Mouse (Mus musculus): Measurements from ENCODE around the gene Mrpl28. TPM values are rescaled to one million over a fixed set of nuclear protein-coding genes. Genes with fewer than 3 reads are reported as not detected.
A peak's percentile ranks its signal among the peaks of the same experiment; 100 is the strongest.

Mrpl28 gene
- total RNA-seq (2014; rRNA removed): 64.5 and 67.9 TPM in 2 replicates
- 80.6 and 87.6 TPM in 2 replicates for polyA plus RNA-seq (2012; rRNA removed)

DNA sequence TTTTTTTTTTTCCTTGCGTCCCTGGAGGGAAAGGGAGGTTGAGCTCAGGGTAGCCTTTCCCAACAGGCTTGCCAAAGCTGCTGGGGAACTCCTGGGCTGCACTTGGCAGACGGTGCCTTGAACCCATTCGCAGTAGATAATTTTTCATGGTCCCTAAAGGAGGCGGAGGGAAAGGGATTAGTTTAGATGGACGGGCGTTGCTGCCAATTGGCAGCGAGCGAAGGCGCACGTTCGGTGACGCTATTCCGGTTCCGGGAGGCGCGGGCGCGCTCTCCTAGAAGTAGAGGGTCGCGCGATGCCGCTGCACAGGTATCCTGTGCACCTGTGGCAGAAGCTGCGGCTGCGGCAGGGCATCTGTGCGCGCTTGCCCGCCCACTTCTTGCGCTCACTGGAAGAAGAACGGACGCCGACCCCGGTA lies at the start of gene Mrpl28:
Gene Mrpl28 (plus strand): TSS at position 234 of the 418 bp plus-strand sequence.
- DNase-seq (ENCODE audit: extremely low read depth, low read depth, low spot score): peak; percentile 89
- Histone ChIP-seq H3K4me3 (ENCODE audit: insufficient read depth, low read depth, low read length) (peak within 1 kb of the TSS; percentile 86), H3K27me3 (ENCODE audit: control insufficient read depth, insufficient read depth, low read length) (no peaks in the 10 kb centered on the region), H3K4me1 (ENCODE audit: control insufficient read depth, insufficient read depth, low read length) (peaks cover 8% of the 10 kb centered on the region), H3K36me3 (ENCODE audit: control insufficient read depth, insufficient read depth, low read length) (no peaks in the 10 kb centered on the region), H3K27ac (replicated peaks; ENCODE audit: insufficient read depth, low read depth, low read length) (peak within 1 kb of the TSS; percentile 24), H3K79me2 (ENCODE audit: control insufficient read depth, insufficient read depth, low read length) (peaks cover 5% of the 10 kb centered on the region; the same call in 1 of the 2 replicates), H3K9ac (ENCODE audit: low read depth, low read length) (peak within 1 kb of the TSS; percentile 83)
- no peak for TF ChIP-seq CTCF (IDR thresholded peaks at IDR 0.05; ENCODE audit: low read depth, low read length)
- peak; percentile 90 for TF ChIP-seq POLR2A (IDR thresholded peaks at IDR 0.05; ENCODE audit: extremely low read depth, insufficient read depth, low read length)
- WGBS: under 1% methylated on average over 32 of the region's 32 CpGs

GRCm38 (mm10) chr17:26075246-26075645 lies 48.1 kb upstream of the Mrpl28 start:
- no peaks in the 10 kb centered on the region; the same call in 1 of the 2 replicates for H3K4me1 ChIP-seq (ENCODE audit: control insufficient read depth, insufficient read depth, low read length)
- no peaks in the 10 kb centered on the region for H3K27me3 ChIP-seq (ENCODE audit: control insufficient read depth, insufficient read depth, low read length)
- no peak overlapping the region for H3K4me3 ChIP-seq (ENCODE audit: insufficient read depth, low read depth, low read length)
- H3K27ac ChIP-seq (replicated peaks; ENCODE audit: insufficient read depth, low read depth, low read length): no peak overlapping the region
- H3K9ac ChIP-seq (ENCODE audit: low read depth, low read length): no peak overlapping the region
- 82% methylated on average over 3 of the region's 3 CpGs for WGBS
- TF ChIP-seq POLR2A (IDR thresholded peaks at IDR 0.05; ENCODE audit: extremely low read depth, insufficient read depth, low read length): no peak
- no peak for TF ChIP-seq CTCF (IDR thresholded peaks at IDR 0.05; ENCODE audit: low read depth, low read length)
- no peaks in the 10 kb centered on the region for H3K79me2 ChIP-seq (ENCODE audit: control insufficient read depth, insufficient read depth, low read length)
- H3K36me3 ChIP-seq (ENCODE audit: control insufficient read depth, insufficient read depth, low read length): no peaks in the 10 kb centered on the region
- no peak for DNase-seq (ENCODE audit: extremely low read depth, low read depth, low spot score)

DNA sequence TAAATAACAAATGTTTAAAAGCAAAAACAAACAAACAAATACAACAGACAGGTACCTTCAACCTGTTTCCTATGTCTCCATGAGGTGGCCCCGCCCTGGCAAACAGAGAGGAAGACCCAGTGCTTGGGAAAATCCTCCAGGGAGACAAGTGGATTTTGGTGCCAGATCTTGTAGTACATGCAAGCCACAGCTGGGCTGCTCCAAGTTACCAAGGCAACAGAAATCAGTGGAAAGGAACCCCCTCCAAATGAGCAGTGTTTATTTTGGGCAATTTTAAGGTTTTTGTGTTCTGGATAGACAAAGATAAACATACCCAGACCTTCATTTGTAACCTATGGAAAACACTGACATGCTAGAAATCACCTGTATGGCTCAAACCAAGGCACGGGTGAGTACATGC lies 44.4 kb upstream of the Mrpl28 start:
- no peak overlapping the region for H3K9ac ChIP-seq (ENCODE audit: low read depth, low read length)
- TF ChIP-seq POLR2A (IDR thresholded peaks at IDR 0.05; ENCODE audit: extremely low read depth, insufficient read depth, low read length) (no peak), CTCF (IDR thresholded peaks at IDR 0.05; ENCODE audit: low read depth, low read length) (no peak)
- H3K27ac ChIP-seq (replicated peaks; ENCODE audit: insufficient read depth, low read depth, low read length): no peak overlapping the region

GRCm38 (mm10) chr17:26080867-26081266 lies 42.4 kb upstream of the Mrpl28 start:
- WGBS: 17% methylated on average over 2 of the region's 2 CpGs
- no peak overlapping the region for H3K9ac ChIP-seq (ENCODE audit: low read depth, low read length)
- no peak for TF ChIP-seq POLR2A (IDR thresholded peaks at IDR 0.05; ENCODE audit: extremely low read depth, insufficient read depth, low read length)
- TF ChIP-seq CTCF (IDR thresholded peaks at IDR 0.05; ENCODE audit: low read depth, low read length): no peak
- no peak overlapping the region for H3K4me3 ChIP-seq (ENCODE audit: insufficient read depth, low read depth, low read length)
- H3K79me2 ChIP-seq (ENCODE audit: control insufficient read depth, insufficient read depth, low read length): no peaks in the 10 kb centered on the region
- no peaks in the 10 kb centered on the region for H3K27me3 ChIP-seq (ENCODE audit: control insufficient read depth, insufficient read depth, low read length)
- no peaks in the 10 kb centered on the region for H3K4me1 ChIP-seq (ENCODE audit: control insufficient read depth, insufficient read depth, low read length)
- peaks cover 28% of the 10 kb centered on the region for H3K36me3 ChIP-seq (ENCODE audit: control insufficient read depth, insufficient read depth, low read length)
- H3K27ac ChIP-seq (replicated peaks; ENCODE audit: insufficient read depth, low read depth, low read length): no peak overlapping the region
- no peak for DNase-seq (ENCODE audit: extremely low read depth, low read depth, low spot score)

More for the DNA sequence above, 44.4 kb upstream of the Mrpl28 start:
- no peaks in the 10 kb centered on the region for H3K4me1 ChIP-seq (ENCODE audit: control insufficient read depth, insufficient read depth, low read length)
- no peaks in the 10 kb centered on the region for H3K79me2 ChIP-seq (ENCODE audit: control insufficient read depth, insufficient read depth, low read length)
- no peak for DNase-seq (ENCODE audit: extremely low read depth, low read depth, low spot score)
- H3K36me3 ChIP-seq (ENCODE audit: control insufficient read depth, insufficient read depth, low read length): peaks cover 16% of the 10 kb centered on the region
- H3K27me3 ChIP-seq (ENCODE audit: control insufficient read depth, insufficient read depth, low read length): no peaks in the 10 kb centered on the region
- WGBS: 81% methylated on average over 2 of the region's 2 CpGs
- H3K4me3 ChIP-seq (ENCODE audit: insufficient read depth, low read depth, low read length): no peak overlapping the region

GRCm38 (mm10) chr17:26087059-26087564 lies 36.2 kb upstream of the Mrpl28 start:
- whole genome bisulfite sequencing: 14% methylated on average over 9 of the region's 9 CpGs
- H3K27ac ChIP-seq (replicated peaks; ENCODE audit: insufficient read depth, low read depth, low read length): peak overlapping the region; percentile 61
- H3K36me3 ChIP-seq (ENCODE audit: control insufficient read depth, insufficient read depth, low read length): peaks cover 26% of the 10 kb centered on the region
- peaks cover 21% of the 10 kb centered on the region for H3K4me1 ChIP-seq (ENCODE audit: control insufficient read depth, insufficient read depth, low read length)
- TF ChIP-seq POLR2A (IDR thresholded peaks at IDR 0.05; ENCODE audit: extremely low read depth, insufficient read depth, low read length) (no peak), CTCF (IDR thresholded peaks at IDR 0.05; ENCODE audit: low read depth, low read length) (no peak)
- H3K4me3 ChIP-seq (ENCODE audit: insufficient read depth, low read depth, low read length): no peak overlapping the region
- H3K27me3 ChIP-seq (ENCODE audit: control insufficient read depth, insufficient read depth, low read length): no peaks in the 10 kb centered on the region
- H3K9ac ChIP-seq (ENCODE audit: low read depth, low read length): no peak overlapping the region
- DNase-seq (ENCODE audit: extremely low read depth, low read depth, low spot score): peak; percentile 100
- H3K79me2 ChIP-seq (ENCODE audit: control insufficient read depth, insufficient read depth, low read length): no peaks in the 10 kb centered on the region

- Histone ChIP-seq H3K79me2 (ENCODE audit: control insufficient read depth, insufficient read depth, low read length) (no peaks in the 10 kb centered on the region), H3K27ac (replicated peaks; ENCODE audit: insufficient read depth, low read depth, low read length) (peak within 1 kb of the TSS; percentile 87), H3K9ac (ENCODE audit: low read depth, low read length) (peak within 1 kb of the TSS; percentile 78), H3K4me3 (ENCODE audit: insufficient read depth, low read depth, low read length) (peak within 1 kb of the TSS; percentile 67), H3K27me3 (ENCODE audit: control insufficient read depth, insufficient read depth, low read length) (no peaks in the 10 kb centered on the region), H3K36me3 (ENCODE audit: control insufficient read depth, insufficient read depth, low read length) (peaks cover 9% of the 10 kb centered on the region; the same call in 1 of the 2 replicates), H3K4me1 (ENCODE audit: control insufficient read depth, insufficient read depth, low read length) (peaks cover 21% of the 10 kb centered on the region)
- DNase-seq (ENCODE audit: extremely low read depth, low read depth, low spot score): peak; percentile 95
- under 1% methylated on average over 32 of the region's 32 CpGs for WGBS
- TF ChIP-seq CTCF (IDR thresholded peaks at IDR 0.05; ENCODE audit: low read depth, low read length): peak; percentile 84
- TF ChIP-seq POLR2A (IDR thresholded peaks at IDR 0.05; ENCODE audit: extremely low read depth, insufficient read depth, low read length): peak; percentile 87
Measured at GRCm38 (mm10) chr17:26089905-26090632, 33.2 kb upstream of the Mrpl28 start, which contains the start of gene Decr2. TSS of gene Decr2 (minus strand) at chr17:26090337.

All from liver, adult 2 months (tissue).